Mouse (Mus musculus) adipocyte (in vitro differentiated cells): Measurements from ENCODE around the gene Dusp22.
A peak's percentile ranks its signal among the peaks of the same experiment; 100 is the strongest.

Experiments used
- DNase-seq: peaks from one replicate; pipeline ENCODE4 v3.0.0-alpha.2; 2016; ENCODE audit warnings: low spot score

Gene Dusp22

DNA sequence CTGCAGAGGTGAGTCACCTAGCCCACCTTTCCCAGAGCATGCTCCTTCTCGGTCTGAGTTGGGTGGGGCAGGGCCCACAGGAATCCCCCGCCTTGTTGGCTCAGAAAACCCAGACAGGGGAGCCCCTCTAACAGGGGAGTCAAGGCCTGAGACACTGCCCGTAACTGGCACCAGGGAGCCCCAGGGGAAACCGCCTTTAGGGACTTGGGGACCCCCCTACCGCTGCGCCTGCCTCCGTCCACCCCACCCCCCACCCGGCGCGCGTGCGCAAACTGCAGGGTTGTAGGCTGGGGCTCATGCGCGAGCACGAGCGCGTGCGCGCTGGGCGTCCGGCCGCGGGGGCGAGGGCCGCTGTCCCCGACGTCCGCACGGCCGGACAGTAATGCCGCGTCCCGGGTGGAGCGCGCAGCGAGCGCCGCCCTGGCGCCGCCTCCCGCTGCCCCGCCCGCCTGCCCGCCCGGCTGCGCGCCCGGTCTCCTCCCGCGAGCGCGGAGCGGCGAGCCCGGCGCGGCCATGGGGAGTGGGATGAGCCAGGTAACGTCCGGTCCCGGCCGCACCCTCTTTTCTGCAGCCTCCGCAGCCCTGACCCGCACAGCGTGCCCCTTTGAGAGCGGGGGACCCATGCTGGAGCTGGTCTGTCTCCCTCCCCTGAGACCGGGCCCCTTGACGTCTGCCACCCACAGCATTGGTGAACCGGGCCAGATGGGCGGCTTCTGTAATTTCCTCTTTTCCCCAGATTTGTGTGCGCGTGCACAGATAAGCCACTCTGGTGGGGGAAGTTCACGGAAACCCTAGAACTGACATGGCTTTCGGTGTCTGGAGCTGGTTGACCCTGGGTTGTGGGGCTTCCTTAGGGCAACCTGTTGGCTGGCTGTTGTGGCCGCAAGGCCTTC, at the start of gene Dusp22:
Gene Dusp22, plus strand, starts transcription at position 387 of the 893 bp plus-strand sequence.
- DNase-seq: peak; percentile 85

DNA sequence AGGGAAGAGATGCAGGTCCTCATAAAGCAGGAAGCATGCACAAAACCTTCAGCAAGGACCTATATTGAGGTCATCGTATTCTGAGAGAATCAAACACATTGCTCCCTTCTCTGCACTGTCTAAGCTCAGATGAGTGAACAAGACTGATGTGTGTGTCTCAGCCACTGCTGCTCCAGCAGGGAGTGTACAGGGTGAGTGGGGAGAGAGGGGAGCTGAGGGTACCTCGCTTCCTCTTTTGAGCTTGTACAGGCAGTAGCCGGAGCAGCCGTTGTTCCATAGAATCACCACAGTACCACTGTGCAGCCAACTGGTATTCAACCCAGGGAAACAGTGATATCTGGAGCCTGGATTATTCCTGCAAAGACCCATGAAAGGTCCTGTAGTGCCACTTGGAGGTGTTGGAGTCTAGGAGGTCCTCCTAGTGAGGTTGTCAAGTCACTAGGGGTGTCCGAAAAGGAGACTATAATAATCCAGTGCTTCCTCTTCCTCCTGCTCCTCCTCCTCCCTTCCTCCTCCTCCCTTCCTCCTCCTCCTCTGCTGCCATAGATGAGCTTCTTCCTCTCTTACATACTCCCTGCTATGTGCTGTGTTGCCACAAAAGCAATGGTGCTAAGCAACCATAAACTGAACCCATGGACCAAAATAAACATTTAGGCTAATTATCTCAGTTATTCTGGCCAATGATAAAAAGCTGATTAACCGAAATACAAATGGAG, 47.6 kb upstream of the Dusp22 start:
- no peak for DNase-seq

DNA sequence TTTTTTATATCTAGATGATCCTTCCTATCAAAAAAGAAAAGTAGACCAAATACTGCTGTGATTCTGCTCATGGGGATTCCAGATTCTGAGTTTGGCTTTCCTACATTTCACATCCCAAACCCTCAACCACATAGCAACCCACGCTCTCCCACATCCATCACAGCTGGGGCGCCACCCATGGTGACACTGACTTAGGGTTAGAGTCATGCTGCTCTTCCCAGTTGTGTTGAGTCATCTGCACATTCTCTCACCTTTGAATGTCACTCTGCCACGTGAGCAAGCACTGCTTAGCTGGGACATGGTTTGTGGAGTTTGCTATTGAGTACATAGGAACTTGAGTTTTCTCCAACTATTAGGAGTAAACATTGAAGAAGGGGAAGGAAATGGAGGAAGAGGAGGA, 40.1 kb upstream of the Dusp22 start:
- no peak for DNase-seq

DNA sequence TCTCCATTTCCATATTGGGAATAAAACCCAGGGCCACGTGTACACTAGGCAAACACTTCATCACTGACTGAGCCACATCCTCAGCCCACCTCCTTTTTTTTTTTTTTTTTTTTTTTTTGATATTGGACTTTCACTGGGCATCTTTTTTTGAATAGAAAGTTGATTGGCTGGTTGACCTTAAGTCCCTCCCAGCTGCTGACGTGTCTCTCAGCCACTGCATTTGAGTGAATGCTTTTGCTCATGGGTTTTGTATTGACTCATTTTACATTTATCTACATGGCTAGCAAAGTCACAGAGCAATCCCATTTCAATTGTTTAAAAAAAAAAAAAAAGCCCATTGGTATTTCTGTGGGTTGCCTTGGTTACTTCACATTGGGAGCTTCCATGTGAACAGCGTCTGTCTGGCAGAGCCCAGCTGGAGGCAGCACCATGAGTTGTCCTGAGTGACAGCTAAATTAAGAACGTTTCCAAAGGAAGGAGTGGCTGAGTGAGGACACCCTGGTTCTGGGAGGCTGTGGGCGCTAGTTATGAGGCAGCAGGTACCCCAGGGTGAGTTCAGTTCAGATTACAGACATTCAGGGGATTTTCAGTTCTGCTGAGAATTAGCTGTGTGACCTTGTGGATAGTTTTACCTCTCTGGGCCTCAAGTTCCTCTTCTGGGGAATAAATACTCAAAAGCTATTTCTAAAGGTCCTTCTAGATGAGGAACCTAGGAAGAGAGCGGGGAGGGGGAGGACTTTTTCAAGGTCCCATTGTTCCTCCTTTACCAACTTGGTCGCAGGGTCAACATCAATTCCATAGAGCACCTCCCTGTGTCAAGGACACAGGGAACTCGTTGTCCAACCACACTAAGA, 31.4 kb upstream of the Dusp22 start:
- DNase-seq: peak; percentile 10

DNA sequence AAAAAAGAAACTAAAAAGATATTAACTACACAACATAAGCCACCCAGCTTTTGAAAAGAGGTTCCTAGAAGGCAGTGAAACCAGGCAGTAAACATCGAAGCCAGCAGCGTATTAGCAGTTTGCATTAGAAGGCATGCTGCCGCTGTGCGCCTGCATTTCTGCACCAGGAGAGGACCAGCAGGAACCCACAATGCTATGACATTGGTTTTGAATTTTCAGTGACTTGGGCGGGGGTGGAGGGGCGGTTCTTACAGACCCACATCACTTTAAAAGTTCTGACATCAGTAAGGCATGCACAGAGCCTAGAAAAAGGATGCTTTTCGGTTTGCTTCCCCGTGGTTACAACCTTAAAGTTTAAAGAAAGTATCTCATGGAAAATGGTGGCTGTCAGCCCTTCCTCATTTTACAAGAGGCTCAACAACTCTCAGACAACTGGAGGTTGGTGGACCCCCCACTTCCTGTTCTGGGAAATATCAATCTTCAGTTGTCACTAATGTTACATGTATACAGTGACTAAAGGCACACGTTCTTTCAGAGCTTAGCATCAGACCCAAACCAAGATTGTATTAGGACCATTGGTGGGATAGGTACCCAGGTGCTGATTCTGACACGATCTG, 29.9 kb upstream of the Dusp22 start:
- no peak for DNase-seq

DNA sequence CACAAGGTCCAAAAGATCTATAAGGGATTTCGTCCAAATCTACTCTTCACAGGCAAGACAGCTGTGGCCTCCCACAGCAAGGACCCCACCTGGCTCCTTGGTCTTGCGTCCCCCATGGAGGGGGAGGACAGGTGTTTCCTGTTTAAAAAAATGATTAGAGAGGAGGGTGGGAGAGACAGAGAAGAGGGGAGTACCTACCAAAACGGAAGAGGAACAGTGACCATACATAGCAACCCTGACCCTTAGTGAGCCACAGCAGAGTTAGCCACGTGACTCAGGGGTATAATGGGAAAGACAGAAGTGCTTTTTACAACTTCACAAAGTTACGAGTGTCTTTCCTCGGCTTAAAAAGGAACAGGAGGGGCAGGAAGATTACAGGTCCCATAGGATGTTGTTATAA, 26.8 kb upstream of the Dusp22 start:
- no peak for DNase-seq

DNA sequence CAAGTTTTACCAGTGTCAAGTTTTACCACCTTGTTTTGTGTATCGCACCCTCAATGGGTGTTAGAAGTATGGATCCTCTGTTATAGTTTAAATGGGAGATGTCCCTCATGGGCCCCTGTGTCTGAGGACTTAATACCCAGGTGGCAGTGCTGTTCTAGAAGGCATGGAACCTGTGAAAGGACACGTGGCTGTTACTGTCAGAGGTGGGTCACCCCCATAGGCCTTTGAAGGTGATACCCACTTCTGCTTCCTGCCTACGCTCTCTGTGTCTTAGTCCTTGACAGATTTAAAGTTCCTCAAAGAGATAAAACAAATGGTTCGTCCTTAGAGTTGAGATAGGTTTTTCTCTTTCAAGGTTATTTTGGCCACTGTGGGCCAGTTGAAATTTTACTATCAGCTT, 23.3 kb upstream of the Dusp22 start:
- no peak for DNase-seq

DNA sequence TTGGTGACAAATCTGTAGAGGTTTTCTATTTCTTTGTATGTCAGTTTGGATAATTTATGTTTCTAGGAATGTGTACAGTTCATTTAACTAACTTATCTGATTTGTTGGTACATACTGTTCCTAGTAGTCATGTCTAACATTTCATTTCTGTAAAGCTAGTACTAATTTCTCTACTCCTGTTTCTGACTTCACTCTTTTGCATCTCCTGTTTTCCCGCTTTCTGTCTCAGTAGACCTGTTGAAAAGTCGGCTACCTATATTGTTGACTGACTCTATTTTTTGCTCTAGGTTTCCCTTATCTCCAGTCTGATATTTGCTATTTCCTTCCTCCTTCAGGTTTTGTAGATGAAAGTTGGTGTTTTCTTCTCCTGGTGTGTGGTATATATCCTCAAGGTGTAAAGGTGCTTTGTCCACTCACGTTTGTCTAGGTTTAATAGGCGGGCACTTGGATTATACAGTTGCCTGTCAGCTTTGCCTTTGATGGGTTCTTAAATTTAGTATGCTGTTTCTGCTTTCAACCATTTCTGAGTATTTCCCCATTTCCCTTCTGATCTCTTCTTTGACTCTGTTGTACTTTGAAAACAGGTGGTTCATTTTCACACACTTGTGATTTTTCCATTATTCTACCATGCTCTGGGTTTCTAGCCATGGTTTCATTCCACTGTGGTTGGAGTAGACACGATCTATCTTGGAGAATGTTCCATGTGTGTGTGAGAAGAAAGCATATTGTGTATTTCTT, 21.3 kb upstream of the Dusp22 start:
- no peak for DNase-seq

DNA sequence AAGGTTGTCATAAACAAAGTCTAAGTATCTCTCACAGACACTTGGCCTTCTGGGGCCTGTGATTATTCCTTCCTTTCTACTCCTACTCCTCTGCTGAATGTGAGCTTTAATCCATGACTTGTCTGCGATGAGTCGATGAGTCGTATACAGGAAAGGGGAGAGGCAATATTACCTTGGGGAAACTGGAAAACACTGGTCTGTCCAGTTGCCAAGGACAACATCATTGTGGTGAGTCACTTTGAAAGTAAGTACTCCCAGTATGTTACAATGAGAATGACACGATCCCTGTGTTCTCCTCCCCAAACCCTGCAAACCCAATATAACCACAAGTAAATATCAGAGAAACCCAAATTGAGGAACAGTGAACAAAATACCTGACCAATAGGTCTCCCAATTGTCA, 17.7 kb upstream of the Dusp22 start:
- DNase-seq: peak; percentile 29

DNA sequence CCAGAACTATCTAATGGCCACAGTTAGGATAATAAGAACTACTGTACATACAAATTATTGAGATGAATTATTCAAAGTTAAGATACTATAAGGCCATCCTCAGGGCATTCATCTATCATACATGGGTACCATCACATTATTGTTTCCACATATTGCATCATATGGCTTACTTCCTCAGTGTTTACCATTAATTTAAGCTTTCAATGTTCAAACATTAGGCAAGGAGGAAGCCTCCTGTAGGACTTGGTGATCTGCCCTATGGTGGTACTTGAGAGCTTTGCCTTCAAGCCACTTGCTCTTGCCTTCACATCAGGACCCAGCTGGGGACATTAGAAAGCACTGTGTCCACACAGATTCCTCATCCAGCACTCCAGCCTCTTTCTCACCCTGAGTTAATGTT, 11.3 kb upstream of the Dusp22 start:
- DNase-seq: no peak

DNA sequence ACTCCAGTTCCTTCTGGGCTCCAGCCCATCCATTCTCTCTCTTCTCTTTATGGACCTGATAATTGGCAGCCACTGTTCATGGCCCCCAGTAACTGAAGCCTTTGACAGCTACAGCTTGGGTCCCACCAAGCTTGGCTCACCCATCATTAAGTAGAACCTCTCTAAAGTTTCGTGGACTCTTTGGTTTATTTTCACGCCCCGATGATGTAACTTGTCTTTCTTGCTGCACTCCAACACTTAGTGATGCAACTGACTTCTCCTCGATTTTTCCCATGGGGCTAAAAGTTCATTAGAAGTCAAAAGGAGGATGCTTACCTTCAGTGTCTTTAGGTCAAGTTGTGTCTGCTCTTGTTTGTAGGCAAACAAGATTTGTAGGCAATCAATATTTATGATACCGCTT, 10.6 kb upstream of the Dusp22 start:
- DNase-seq: peak; percentile 42

DNA sequence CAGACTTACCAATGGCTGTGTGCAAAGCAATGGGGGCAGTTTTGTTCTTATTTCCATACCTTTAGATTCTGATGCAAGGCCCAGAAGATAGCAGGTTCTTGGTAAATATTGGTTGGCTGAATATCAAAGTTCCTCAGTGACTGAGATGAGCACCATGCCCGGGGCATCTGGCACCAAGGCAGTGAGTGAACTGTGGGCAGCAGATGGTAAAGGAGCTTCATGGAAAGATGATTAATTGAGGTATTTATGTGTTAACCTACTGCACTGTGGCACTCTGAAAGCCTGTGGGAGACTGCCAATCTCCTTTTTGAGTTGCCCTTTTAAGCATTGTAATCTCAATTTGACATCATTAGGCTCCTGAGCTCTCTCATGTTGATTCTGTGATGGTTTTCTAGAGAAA, 9.1 kb upstream of the Dusp22 start:
- no peak for DNase-seq

DNA sequence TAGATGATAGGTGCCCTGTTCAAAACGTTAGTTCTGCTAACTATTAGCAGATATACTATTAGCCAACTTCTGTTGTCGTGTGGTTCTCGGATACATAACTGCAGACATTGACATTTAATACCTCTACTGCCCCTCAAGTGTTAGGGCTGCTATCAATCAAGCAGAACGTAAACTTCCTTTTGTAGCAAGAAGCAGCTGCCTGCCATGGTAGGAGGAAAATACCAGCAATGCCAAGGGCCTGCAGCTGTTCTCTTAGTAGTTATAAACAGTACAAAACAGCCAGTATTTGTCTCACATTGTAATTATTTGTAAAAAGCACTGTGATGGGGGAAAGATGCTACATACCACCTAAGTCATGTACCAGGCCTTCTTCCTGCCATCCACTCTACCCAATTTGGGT, 6.7 kb upstream of the Dusp22 start:
- no peak for DNase-seq

DNA sequence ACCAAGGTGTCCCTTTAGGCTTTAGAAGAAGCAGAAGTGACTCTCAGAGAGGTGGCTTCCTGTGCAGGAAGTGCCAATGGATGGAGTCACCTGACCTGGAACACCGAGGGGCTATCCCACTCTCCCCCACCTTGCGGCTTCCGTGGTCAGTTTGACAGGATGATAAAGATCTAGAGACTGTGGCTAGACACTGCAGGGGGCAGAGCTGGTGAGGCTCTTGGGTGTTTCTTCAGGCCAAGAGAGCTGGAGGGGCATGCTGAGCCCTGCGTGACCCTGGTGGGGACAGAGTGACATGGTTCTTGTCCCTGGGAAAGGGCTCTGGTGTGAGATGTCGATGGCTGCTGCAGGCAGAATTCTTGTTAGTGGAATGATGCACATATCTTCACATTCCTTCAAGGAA, 5.3 kb upstream of the Dusp22 start:
- DNase-seq: no peak

DNA sequence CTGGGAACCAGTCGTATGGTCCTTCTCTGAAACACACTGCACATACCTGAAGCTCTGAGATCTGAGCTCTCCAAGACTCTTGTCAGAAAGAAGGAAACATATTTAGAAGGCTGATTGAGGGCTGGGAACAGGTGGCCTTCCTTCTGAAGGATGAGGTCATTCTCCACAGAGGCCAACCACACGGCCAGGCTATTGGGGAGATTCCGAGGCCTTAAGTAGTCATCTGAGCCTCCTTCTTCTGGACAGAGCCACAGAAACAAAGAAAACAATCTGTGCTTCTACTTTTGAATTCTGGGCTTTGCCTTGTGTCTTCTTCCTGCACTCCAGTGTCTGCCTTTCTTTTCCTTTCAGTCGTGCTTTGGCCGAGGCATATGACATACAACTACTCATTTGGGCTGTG, 2.9 kb upstream of the Dusp22 start:
- DNase-seq: no peak

DNA sequence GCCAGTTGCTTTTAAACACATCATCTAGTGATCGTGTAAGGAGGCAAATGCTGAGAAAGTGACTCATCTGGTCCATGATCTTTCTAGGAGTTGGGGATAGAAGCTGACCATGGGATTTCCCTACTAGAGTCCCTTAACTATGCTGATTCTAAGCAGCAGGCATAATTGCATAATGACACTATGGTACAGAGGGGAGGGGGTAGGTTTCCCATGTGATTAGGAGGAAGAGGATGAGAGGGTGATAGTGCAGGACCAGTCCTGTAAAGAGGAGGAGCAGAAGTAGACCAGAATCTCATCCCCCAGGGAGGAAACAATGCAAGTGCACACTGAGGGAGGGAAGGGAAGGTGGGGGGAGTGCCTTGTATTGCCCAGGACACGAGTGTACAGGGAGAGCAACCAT, 2.0 kb upstream of the Dusp22 start:
- DNase-seq: peak; percentile 39

DNA sequence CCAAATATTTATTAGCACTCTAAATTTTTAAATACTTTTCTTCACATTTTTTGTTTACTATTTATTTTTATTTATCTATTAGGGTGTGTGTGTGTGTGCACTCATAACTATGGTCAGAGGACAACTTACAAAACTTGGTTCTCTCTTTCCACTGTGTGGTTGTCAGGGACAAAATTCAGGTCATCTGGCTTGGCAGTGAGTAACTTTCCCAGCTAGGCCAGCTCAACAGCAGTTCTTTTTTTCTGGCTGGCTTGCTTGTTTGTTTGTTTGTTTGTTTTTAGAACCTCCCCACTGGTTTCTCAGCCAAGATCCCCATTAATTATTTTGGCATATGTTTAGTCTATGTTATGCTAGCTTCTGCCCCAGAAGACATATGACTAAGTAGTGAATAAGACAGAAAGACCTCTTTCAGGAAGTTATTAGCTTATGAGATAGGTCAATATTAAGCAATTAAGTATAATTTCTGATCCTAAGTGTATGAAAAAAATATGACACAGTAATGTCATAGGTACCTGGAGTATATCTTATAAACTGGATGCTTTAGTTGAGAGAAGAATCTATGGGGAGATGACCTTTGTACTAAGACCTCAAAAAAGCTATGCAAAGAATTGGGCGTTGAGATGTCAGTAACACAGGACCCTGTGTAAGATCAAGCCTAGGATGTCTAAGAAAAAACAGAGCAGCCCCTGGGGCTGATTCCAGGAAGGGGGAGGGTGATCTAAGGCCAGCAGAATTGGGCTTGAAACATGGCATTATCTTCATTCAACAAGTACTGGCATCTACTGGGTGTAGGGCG, 1.4 kb upstream of the Dusp22 start:
- peak; percentile 85 for DNase-seq

DNA sequence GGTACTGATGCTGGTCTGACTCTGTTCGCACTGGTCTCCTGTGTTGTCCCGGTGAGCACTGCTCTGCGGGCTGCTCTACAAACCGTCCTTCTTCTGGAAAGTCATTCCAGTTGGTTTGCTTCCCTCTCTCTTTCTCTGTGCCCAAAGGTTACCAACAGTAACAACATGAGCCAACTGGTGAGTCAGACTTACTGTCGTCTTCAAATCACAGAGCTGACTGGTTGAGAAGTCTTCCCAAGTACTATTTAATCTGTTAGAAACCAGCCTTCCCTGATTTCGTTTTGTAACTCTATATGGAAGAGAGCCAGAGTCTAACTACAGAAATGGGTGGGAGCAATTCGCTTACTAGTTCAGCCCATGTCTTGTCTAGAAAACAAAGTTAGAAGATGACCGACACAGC, 5.5 kb downstream of the Dusp22 start:
- DNase-seq: peak; percentile 93

DNA sequence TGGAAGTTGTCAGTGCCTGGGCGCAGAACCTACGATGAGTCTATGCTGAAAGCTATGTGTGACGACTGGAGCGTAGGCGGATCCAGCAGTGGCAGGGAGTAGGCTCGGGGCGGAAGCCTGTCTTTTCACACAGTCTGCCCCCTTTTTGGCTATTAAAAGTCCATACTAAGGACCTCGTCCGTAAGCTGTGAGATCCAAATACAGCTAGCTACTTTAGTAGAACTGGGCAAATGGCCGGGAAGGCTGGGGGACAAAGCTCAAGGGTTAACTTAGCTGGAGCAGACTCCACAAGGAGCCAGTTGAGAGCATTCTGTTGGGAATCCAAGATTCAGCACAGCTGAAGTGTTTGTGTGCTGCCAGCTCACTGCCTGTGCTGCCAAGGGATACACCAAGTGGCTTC, 6.7 kb downstream of the Dusp22 start:
- peak; percentile 80 for DNase-seq

DNA sequence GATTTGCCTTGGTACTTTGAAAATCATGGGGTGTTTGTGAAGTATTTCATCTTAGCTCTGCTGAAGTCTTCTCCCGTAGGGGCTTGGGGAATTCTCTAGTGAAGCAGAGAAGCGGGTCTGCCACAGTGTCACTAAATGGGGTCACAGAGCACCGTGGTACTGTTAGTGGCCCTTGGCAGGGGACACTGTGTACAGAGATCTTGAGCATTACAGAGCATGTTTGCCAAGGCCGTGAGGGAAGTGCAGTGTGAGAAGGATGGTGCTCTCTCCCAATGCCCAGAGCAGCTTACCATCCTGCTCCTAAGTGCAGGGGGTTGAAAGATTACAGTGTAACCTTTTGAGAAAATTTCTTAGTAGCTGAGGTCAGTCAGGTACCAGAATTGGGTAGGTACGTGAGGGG, 8.5 kb downstream of the Dusp22 start:
- peak; percentile 70 for DNase-seq

DNA sequence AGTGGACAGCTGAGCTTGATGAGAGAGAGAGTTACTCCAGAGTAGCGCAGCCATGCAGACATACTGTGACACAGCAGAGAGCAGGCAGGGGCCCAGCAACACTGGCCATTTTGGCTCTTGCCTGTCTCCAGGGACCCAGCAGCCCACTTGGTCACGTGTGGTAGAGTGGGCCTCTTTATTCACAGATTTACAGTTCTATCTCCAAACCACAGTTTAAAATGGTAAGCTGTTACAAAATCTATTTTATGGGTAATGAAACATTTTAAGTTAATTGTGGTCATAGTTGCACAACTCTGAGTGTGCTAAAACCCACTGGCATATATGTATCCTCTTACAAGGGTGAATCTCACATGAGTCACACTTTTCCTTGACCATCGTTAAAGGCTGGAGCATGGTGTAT, 9.5 kb downstream of the Dusp22 start:
- DNase-seq: no peak
